ENCODE assay signal across 8 mouse cellular contexts in genomic region chr8:111735335-111735761, GRCm38 (mm10). TPM values are rescaled to one million over a fixed set of nuclear protein-coding genes. Genes with fewer than 3 reads are reported as not detected.
DNase-seq lines count a peak whose midpoint lies in the region; ATAC-seq and TF ChIP-seq lines count a peak whose summit lies in the region.

No protein-coding gene starts in this region.

- H3K27ac ChIP-seq in midbrain, embryonic 10.5 days (replicated peaks), result peak overlapping the region; percentile 91
- H3K27ac ChIP-seq in midbrain, embryonic 16.5 days (ENCODE audit: low read length), result no peak overlapping the region; the same call in 1 of the 2 replicates
- H3K27ac ChIP-seq in forebrain, embryonic 16.5 days (ENCODE audit: low read length), result peak overlapping the region; percentile 39
- peak overlapping the region; percentile 61 for H3K27ac ChIP-seq in intestine, postnatal 0 days (ENCODE audit: low read depth, low read length)

- TF ChIP-seq CTCF in intestine, postnatal 0 days (IDR thresholded peaks at IDR 0.05; ENCODE audit: low read depth), result peak; percentile 61

- no peak overlapping the region for H3K4me2 ChIP-seq in midbrain, embryonic 16.5 days (ENCODE audit: low read length)
- no peak overlapping the region for H3K4me2 ChIP-seq in forebrain, embryonic 16.5 days (ENCODE audit: low read length)
- H3K4me2 ChIP-seq in intestine, postnatal 0 days (replicated peaks; ENCODE audit: low read depth), result peak overlapping the region; percentile 30

- peaks cover 12% of the 10 kb centered on the region; the same call in 1 of the 2 replicates for H3K36me3 ChIP-seq in midbrain, embryonic 10.5 days
- no peaks in the 10 kb centered on the region for H3K36me3 ChIP-seq in midbrain, embryonic 16.5 days (ENCODE audit: control insufficient read depth, insufficient read depth, low read length)
- no peaks in the 10 kb centered on the region for H3K36me3 ChIP-seq in forebrain, embryonic 16.5 days (ENCODE audit: control insufficient read depth, insufficient read depth)
- H3K36me3 ChIP-seq in intestine, postnatal 0 days (ENCODE audit: control insufficient read depth, insufficient read depth), result peaks cover 6% of the 10 kb centered on the region; the same call in 1 of the 2 replicates

- H3K4me3 ChIP-seq in midbrain, embryonic 10.5 days, result peak overlapping the region; percentile 0; the same call in 1 of the 2 replicates
- no peak overlapping the region for H3K4me3 ChIP-seq in midbrain, embryonic 16.5 days (ENCODE audit: low read depth, low read length)
- no peak overlapping the region for H3K4me3 ChIP-seq in forebrain, embryonic 16.5 days (replicated peaks; ENCODE audit: low read length)
- no peak overlapping the region for H3K4me3 ChIP-seq in intestine, postnatal 0 days (ENCODE audit: low read depth, low read length)

- peaks cover 97% of the 10 kb centered on the region for H3K4me1 ChIP-seq in midbrain, embryonic 10.5 days
- peaks cover 68% of the 10 kb centered on the region for H3K4me1 ChIP-seq in midbrain, embryonic 16.5 days (ENCODE audit: control insufficient read depth, insufficient read depth, low read length)
- H3K4me1 ChIP-seq in forebrain, embryonic 16.5 days (replicated peaks; ENCODE audit: control insufficient read depth, insufficient read depth, low read length), result peaks cover 81% of the 10 kb centered on the region
- peaks cover 42% of the 10 kb centered on the region for H3K4me1 ChIP-seq in intestine, postnatal 0 days (replicated peaks; ENCODE audit: control insufficient read depth, insufficient read depth, low read length)

- no peaks in the 10 kb centered on the region for H3K9me3 ChIP-seq in midbrain, embryonic 10.5 days (replicated peaks)
- no peaks in the 10 kb centered on the region for H3K9me3 ChIP-seq in midbrain, embryonic 16.5 days (replicated peaks; ENCODE audit: control insufficient read depth, low read length, poor library complexity, severe bottlenecking)
- H3K9me3 ChIP-seq in forebrain, embryonic 16.5 days (ENCODE audit: control insufficient read depth, low read length), result no peaks in the 10 kb centered on the region
- H3K9me3 ChIP-seq in intestine, postnatal 0 days (ENCODE audit: control insufficient read depth), result no peaks in the 10 kb centered on the region

- H3K9ac ChIP-seq in midbrain, embryonic 16.5 days (ENCODE audit: low read depth, low read length), result no peak overlapping the region
- peak overlapping the region; percentile 16; the same call in 1 of the 2 replicates for H3K9ac ChIP-seq in forebrain, embryonic 16.5 days (replicated peaks; ENCODE audit: low read depth, low read length)
- no peak overlapping the region for H3K9ac ChIP-seq in intestine, postnatal 0 days (ENCODE audit: low read depth, low read length)

- DNase-seq in midbrain, embryonic 10.5 days (ENCODE audit: low spot score), result no peak
- DNase-seq in lung, postnatal 36 days, result peak; percentile 79
- DNase-seq in frontal cortex, postnatal 14 days (ENCODE audit: low spot score in 2 of 2), result no peak
- no peak for DNase-seq in layer of hippocampus, postnatal 14 days (ENCODE audit: low spot score in 2 of 2)

- ATAC-seq in midbrain, embryonic 16.5 days, result no peak
- no peak for ATAC-seq in forebrain, embryonic 16.5 days
- ATAC-seq in intestine, postnatal 0 days, result no peak
- ATAC-seq in erythroblast, adult 5-6 weeks (replicated peaks; ENCODE audit: low FRiP score, poor library complexity, severe bottlenecking), result no peak

- 61% methylated on average over 8 of the region's 8 CpGs for WGBS in midbrain, embryonic 10.5 days
- WGBS in midbrain, embryonic 16.5 days, result 64% methylated on average over 8 of the region's 8 CpGs
- 78% methylated on average over 8 of the region's 8 CpGs for WGBS in forebrain, embryonic 16.5 days
- 52% methylated on average over 8 of the region's 8 CpGs for WGBS in intestine, postnatal 0 days

- no peaks in the 10 kb centered on the region for H3K27me3 ChIP-seq in midbrain, embryonic 10.5 days (ENCODE audit: low read depth, poor library complexity, severe bottlenecking)
- H3K27me3 ChIP-seq in midbrain, embryonic 16.5 days (ENCODE audit: control insufficient read depth, insufficient read depth, low read depth, low read length), result no peaks in the 10 kb centered on the region
- no peaks in the 10 kb centered on the region for H3K27me3 ChIP-seq in forebrain, embryonic 16.5 days (replicated peaks; ENCODE audit: control insufficient read depth, insufficient read depth, low read length)
- no peaks in the 10 kb centered on the region for H3K27me3 ChIP-seq in intestine, postnatal 0 days (replicated peaks; ENCODE audit: control insufficient read depth, insufficient read depth, low read length)

RNA-seq across cellular contexts. Expression of gene Bcar1, which starts 8.3 kb away (rescaled TPM):
- polyA plus RNA-seq in midbrain, embryonic 10.5 days (2016; fragmentation: Nextera tagmentation; extraction: Ambion mirVana), result 52.4 and 53.7 TPM in 2 replicates
- 41.5 and 43.3 TPM in 2 replicates for polyA plus RNA-seq in midbrain, embryonic 16.5 days (2015; fragmentation: Nextera tagmentation; extraction: Ambion mirVana)
- polyA plus RNA-seq in forebrain, embryonic 16.5 days (2015; fragmentation: Nextera tagmentation; extraction: Ambion mirVana), result 45.9 and 52.5 TPM in 2 replicates
- 38.8 and 41.1 TPM in 2 replicates for polyA plus RNA-seq in intestine, postnatal 0 days (2015; fragmentation: Nextera tagmentation; extraction: Ambion mirVana)
- 10 to 100 TPM; 66.5 to 73.8 TPM for total RNA-seq in layer of hippocampus, postnatal 14 days (2021)
- total RNA-seq in erythroblast, adult 5-6 weeks (2015; ENCODE audit: low replicate concordance), result not detected in 2 replicates
- not detected in 2 replicates for total RNA-seq in erythroblast, adult 5-6 weeks (2017; ENCODE audit: low replicate concordance)

RNA-seq across cellular contexts. Expression of gene Ctrb1, which starts 44.5 kb away (rescaled TPM):
- polyA plus RNA-seq in midbrain, embryonic 10.5 days (2016; fragmentation: Nextera tagmentation; extraction: Ambion mirVana), result not detected in 2 replicates
- not detected in 2 replicates for polyA plus RNA-seq in midbrain, embryonic 16.5 days (2015; fragmentation: Nextera tagmentation; extraction: Ambion mirVana)
- not detected in 2 replicates for polyA plus RNA-seq in forebrain, embryonic 16.5 days (2015; fragmentation: Nextera tagmentation; extraction: Ambion mirVana)
- polyA plus RNA-seq in intestine, postnatal 0 days (2015; fragmentation: Nextera tagmentation; extraction: Ambion mirVana), result 75.8 and 118 TPM in 2 replicates
- not detected for total RNA-seq in layer of hippocampus, postnatal 14 days (2021)
- not detected in 2 replicates for total RNA-seq in erythroblast, adult 5-6 weeks (2015; ENCODE audit: low replicate concordance)
- total RNA-seq in erythroblast, adult 5-6 weeks (2017; ENCODE audit: low replicate concordance), result not detected in 2 replicates

Comparison
In these comparisons a context has a peak if more than half of its experiments do, and no peak if none do; other contexts are left out.
1. RNA of gene Ctrb1, which starts 44.5 kb away (polyA plus RNA-seq): 75.8 to 118 TPM in intestine, postnatal 0 days; not detected in midbrain, embryonic 16.5 days, not detected in midbrain, embryonic 10.5 days and not detected in forebrain, embryonic 16.5 days; every median in the first group is over 10 times any median in the second.